In genomic region chr17:9708888-9709287, GRCm38 (mm10) we compare ENCODE assay signal across 40 mouse cellular contexts. TPM values are rescaled to one million over a fixed set of nuclear protein-coding genes. Genes with fewer than 3 reads are reported as not detected.
"Had no signal": no experiment of that assay in that cellular context is flagged by ENCODE, and none has a peak within 500 bp of the region (broad histone marks: within the 10 kb centered on the region; RNA-seq: fewer than 3 reads in every experiment).

No protein-coding gene starts in this region.

- DNase-seq: gastrocnemius, adult 2 months; gastrocnemius, postnatal 10 days; gastrocnemius, postnatal 25 days; heart, adult 2 months; heart, postnatal 14 days; heart, postnatal 4 days; kidney, adult 18-20 months; kidney, adult 8-10 months; kidney, postnatal 10 days; kidney, postnatal 25 days; kidney, postnatal 4 days; left cerebral cortex, postnatal 4 days had no signal

RNA-seq across cellular contexts. Expression of gene Pabpc6, which starts 39.4 kb away (rescaled TPM):
- total RNA-seq: gastrocnemius, adult 2 months; gastrocnemius, postnatal 10 days; gastrocnemius, postnatal 25 days; gastrocnemius, postnatal 4 days; granulocyte monocyte progenitor cell, adult 5-6 weeks; heart, adult 2 months; heart, postnatal 14 days; heart, postnatal 4 days; layer of hippocampus, adult 8-10 months; layer of hippocampus, postnatal 14 days; left cerebral cortex, adult 18-20 months; left cerebral cortex, postnatal 10 days; left cerebral cortex, postnatal 25 days; left cerebral cortex, postnatal 4 days; liver, adult 2 months had no signal
- polyA plus RNA-seq: frontal cortex, adult 2 months; heart, adult 2 months; heart, embryonic 11.5 days; heart, embryonic 13.5 days; heart, embryonic 15.5 days; heart, postnatal 0 days; hindbrain, embryonic 10.5 days; hindbrain, embryonic 12.5 days; hindbrain, embryonic 14.5 days; hindbrain, embryonic 16.5 days; inflammation-experienced regulatory T-cells, adult 6 months; intestine, embryonic 15.5 days; intestine, postnatal 0 days; kidney, embryonic 14.5 days; kidney, embryonic 16.5 days; limb, embryonic 11.5 days; limb, embryonic 13.5 days; limb, embryonic 15.5 days; liver, adult 2 months; liver, embryonic 12.5 days; liver, embryonic 14.5 days; liver, embryonic 16.5 days had no signal
